Mouse (Mus musculus) monocyte, adult 2 months (primary cell): ENCODE measurements around the gene Ldlr.
A peak's percentile ranks its signal among the peaks of the same experiment; 100 is the strongest.
"Not testable (repeated sequence)": the region's sequence is repeated elsewhere in the genome, so short reads cannot be mapped to it uniquely, and the experiment has no call there.

ENCODE experiments used
- DNase-seq, 2 experiments: peaks; one replicate each; pipeline ENCODE4 v3.0.0; 2022; ENCODE audit warnings: low spot score in 2 of 2, low read depth in 1 of 2

Ldlr gene

GRCm38 (mm10) chr9:21788234-21788633, 65.0 kb downstream of the Ldlr start:
- DNase-seq = no peak

GRCm38 (mm10) chr9:21791861-21792260, 68.6 kb downstream of the Ldlr start:
- DNase-seq = no peak

GRCm38 (mm10) chr9:21792644-21793043, 69.4 kb downstream of the Ldlr start:
- DNase-seq = no peak

- not testable (repeated sequence) for DNase-seq
These were observed 70.2 kb downstream of the Ldlr start for GRCm38 (mm10) chr9:21793507-21793906.

- DNase-seq = no peak
These were observed 71.1 kb downstream of the Ldlr start for GRCm38 (mm10) chr9:21794344-21794834.

GRCm38 (mm10) chr9:21794925-21795324, 71.6 kb downstream of the Ldlr start:
- DNase-seq = no peak

- DNase-seq = no peak
These were observed 72.3 kb downstream of the Ldlr start for GRCm38 (mm10) chr9:21795579-21795978.

- no peak for DNase-seq
These were observed 73.0 kb downstream of the Ldlr start for GRCm38 (mm10) chr9:21796259-21796658.

- no peak for DNase-seq
These were observed 73.6 kb downstream of the Ldlr start for GRCm38 (mm10) chr9:21796919-21797318.

GRCm38 (mm10) chr9:21797921-21798344, 74.7 kb downstream of the Ldlr start:
- DNase-seq = no peak

- DNase-seq = peak; percentile 28 to 73
These were observed 75.2 kb downstream of the Ldlr start, which contains the start of gene Kank2 for GRCm38 (mm10) chr9:21798345-21799009. Gene Kank2 (minus strand): TSS chr9:21798744.

- no peak for DNase-seq
These were observed 75.7 kb downstream of the Ldlr start for GRCm38 (mm10) chr9:21799010-21799350.
